Mouse (Mus musculus) heart, embryonic 16.5 days (tissue): ENCODE measurements around the gene Kif6. TPM values are rescaled to one million over a fixed set of nuclear protein-coding genes. Genes with fewer than 3 reads are reported as not detected.

Experiments used
- ATAC-seq: fragments of 200-750 bp; cut with Nextera tagmentation; replicated peaks from 2 replicates; pipeline ENCODE4 v1.8.0; 2017; ENCODE audit warnings: moderate number of reproducible peaks; ENCODE audit not compliant: insufficient read depth, low FRiP score; ENCODE audit errors: extremely low read depth
- H3K27ac ChIP-seq: fragments of 300-500 bp; sonication (generic); 2 replicates; pipeline ENCODE4 v1.5.1; 2014; ENCODE audit warnings: mild to moderate bottlenecking, low read length, control low read depth, moderate library complexity
- H3K27me3 ChIP-seq: fragments of 300-500 bp; sonication (generic); 2 replicates; pipeline ENCODE4 v1.6.1; 2014; ENCODE audit warnings: low read length, mixed read lengths; ENCODE audit not compliant: control insufficient read depth, insufficient read depth
- H3K36me3 ChIP-seq: fragments of 300-500 bp; sonication (generic); 2 replicates; pipeline ENCODE4 v1.6.1; 2014; ENCODE audit not compliant: control insufficient read depth, insufficient read depth
- H3K4me1 ChIP-seq: fragments of 300-500 bp; sonication (generic); 2 replicates; pipeline ENCODE4 v1.6.1; 2014; ENCODE audit warnings: low read length, mixed read lengths; ENCODE audit not compliant: control insufficient read depth, insufficient read depth
- H3K4me2 ChIP-seq: fragments of 300-500 bp; sonication (generic); 2 replicates; pipeline ENCODE4 v1.6.1; 2014; ENCODE audit warnings: low read depth, mild to moderate bottlenecking, control low read depth, low read length
- H3K4me3 ChIP-seq: fragments of 300-500 bp; sonication (generic); 2 replicates; pipeline ENCODE4 v1.5.1; 2014; ENCODE audit warnings: mild to moderate bottlenecking, control low read depth, low read length
- H3K9ac ChIP-seq: fragments of 300-500 bp; sonication (generic); 2 replicates; pipeline ENCODE4 v1.6.1; 2014; ENCODE audit warnings: low read length, control low read depth
- H3K9me3 ChIP-seq: fragments of 300-500 bp; sonication (generic); replicated peaks from 2 replicates; pipeline ENCODE4 v1.6.1; 2016; ENCODE audit warnings: low read length; ENCODE audit not compliant: control insufficient read depth
- WGBS: fragments of 180-500 bp; shearing (Covaris S2); extraction: QIAGEN DNeasy Blood & Tissue Kit; methylation state at CpG from one replicate; pipeline ENCODE4 v1.1.7; 2014; 5-methylcytosine and 5-hydroxymethylcytosine counted together
- polyA plus RNA-seq: library from polyadenylated mRNA; unstranded; fragments of >200 nt; fragmentation: Nextera tagmentation; extraction: Ambion mirVana; gene quantifications from 2 replicates; pipeline ENCODE4 v1.2.1, GENCODE M21; 2015

Gene Kif6
- polyA plus RNA-seq, 1 experiment from 2014 or later = 2.7 TPM

DNA sequence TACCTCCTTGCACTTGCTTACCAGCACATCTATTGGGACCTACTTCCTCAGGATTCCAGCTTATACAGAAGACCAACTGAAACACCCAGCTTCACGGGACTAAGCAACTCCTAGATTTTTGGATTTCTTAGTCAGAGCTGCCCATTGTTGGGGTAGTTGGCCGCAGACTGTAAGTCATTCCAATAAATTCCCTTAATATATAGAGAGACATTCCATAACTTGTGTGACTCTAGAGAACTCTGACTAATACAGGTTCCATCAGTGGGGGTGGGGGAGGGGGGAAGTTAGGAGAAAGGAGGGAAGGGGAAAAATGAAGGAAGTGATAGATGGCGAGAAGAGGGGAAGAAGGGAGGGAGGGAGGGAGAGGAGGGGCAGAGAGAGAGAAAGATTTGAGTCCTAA is 181.2 kb downstream of the Kif6 start:
- 69% methylated on average over 3 of the region's 3 CpGs for WGBS
- Histone ChIP-seq H3K9me3 (peaks cover 5% of the 10 kb centered on the region), H3K9ac (no peak overlapping the region), H3K4me2 (no peak overlapping the region), H3K27me3 (no peaks in the 10 kb centered on the region), H3K27ac (no peak overlapping the region), H3K4me1 (no peaks in the 10 kb centered on the region), H3K4me3 (no peak overlapping the region), H3K36me3 (no peaks in the 10 kb centered on the region)
- ATAC-seq = no peak

DNA sequence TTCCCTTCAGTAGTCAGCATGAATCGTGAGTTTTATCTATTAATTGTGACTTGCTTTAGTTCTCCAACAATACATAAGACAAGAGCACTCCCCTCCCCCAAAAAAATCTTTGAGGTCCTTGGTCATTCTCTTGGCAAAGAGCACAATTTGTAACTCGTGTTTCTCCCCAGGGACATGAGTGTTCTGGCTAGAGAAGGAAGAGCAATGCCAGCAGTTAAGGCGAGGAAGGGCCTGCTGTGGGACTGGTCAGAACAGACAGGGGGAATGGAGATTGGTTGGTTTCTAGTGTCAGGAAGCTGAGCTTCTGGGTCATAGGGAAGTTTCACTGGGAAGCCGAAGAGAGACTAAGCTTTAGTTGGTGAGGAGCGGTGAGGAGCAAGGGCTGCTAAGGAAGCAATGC is 184.2 kb downstream of the Kif6 start:
- no peak for ATAC-seq
- no peak overlapping the region for H3K27ac ChIP-seq
- no peak overlapping the region for H3K9ac ChIP-seq
- no peaks in the 10 kb centered on the region for H3K27me3 ChIP-seq
- WGBS = 68% methylated on average over 5 of the region's 5 CpGs
- H3K9me3 ChIP-seq = no peaks in the 10 kb centered on the region
- no peaks in the 10 kb centered on the region for H3K36me3 ChIP-seq
- H3K4me1 ChIP-seq = no peaks in the 10 kb centered on the region
- no peak overlapping the region for H3K4me3 ChIP-seq
- H3K4me2 ChIP-seq = no peak overlapping the region

- Histone ChIP-seq H3K9ac (no peak overlapping the region), H3K27ac (no peak overlapping the region), H3K27me3 (no peaks in the 10 kb centered on the region), H3K4me2 (no peak overlapping the region), H3K4me1 (no peaks in the 10 kb centered on the region), H3K4me3 (no peak overlapping the region), H3K9me3 (no peaks in the 10 kb centered on the region), H3K36me3 (no peaks in the 10 kb centered on the region)
- 53% methylated on average over 2 of the region's 2 CpGs for WGBS
- ATAC-seq = no peak
These were observed 185.2 kb downstream of the Kif6 start for GRCm38 (mm10) chr17:49800157-49800556.

DNA sequence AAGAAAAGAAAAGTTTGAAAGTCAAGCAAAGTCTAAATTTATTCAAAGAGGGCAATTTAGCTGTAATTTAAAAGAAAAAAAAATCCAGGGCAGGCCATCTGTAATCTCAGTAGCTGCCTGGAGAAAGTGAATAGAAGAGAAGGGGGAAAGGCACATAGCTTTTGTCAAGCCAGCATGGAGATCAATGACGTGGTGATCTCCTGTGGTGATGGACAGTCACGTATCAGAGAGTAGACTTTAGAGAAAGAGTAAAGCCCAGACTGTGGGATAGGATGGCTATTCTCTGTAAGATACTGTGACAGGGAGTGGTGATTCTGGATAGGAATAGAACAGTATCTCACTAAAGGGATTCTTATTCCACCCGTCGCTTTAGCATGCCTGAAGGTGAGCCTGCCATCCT is 192.5 kb downstream of the Kif6 start:
- H3K36me3 ChIP-seq = no peaks in the 10 kb centered on the region
- no peaks in the 10 kb centered on the region for H3K9me3 ChIP-seq
- H3K4me2 ChIP-seq = no peak overlapping the region
- no peak overlapping the region for H3K9ac ChIP-seq
- no peak overlapping the region for H3K4me3 ChIP-seq
- no peaks in the 10 kb centered on the region for H3K4me1 ChIP-seq
- no peak for ATAC-seq
- H3K27me3 ChIP-seq = no peaks in the 10 kb centered on the region
- H3K27ac ChIP-seq = no peak overlapping the region
- 81% methylated on average over 4 of the region's 4 CpGs for WGBS

DNA sequence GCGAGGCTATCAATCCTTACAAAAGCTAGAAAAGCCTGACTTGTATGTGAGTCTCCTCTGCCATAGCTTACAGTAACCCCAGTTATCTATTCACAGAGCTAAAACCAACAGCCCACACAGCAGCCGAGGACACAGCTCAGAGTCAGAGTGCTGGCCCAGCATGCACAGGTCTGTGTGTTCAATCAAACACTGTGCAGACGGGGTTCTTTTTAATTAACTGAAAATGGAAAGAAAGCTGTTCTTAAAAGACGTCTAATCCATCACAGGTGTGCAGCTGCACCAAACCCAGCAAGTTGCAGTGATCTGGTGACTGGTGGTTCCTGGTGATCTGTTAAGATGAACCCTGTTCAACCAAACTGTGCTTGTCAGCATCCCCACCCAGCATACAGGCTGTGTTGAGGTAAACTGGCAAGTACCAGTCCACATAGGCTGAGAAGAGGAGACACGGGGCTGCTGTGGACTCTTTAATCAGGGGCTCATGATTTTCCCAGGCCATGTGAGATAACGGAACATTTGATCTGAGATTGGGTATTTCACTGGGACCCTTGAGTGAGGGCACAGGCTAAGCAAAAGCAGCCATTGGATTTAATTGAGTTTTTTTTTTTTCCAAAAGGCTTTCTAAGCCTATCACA is 193.9 kb downstream of the Kif6 start:
- H3K4me1 ChIP-seq = no peaks in the 10 kb centered on the region
- no peaks in the 10 kb centered on the region for H3K9me3 ChIP-seq
- no peak overlapping the region for H3K4me3 ChIP-seq
- no peak overlapping the region for H3K4me2 ChIP-seq
- 72% methylated on average over 6 of the region's 6 CpGs for WGBS
- H3K36me3 ChIP-seq = no peaks in the 10 kb centered on the region
- H3K27me3 ChIP-seq = no peaks in the 10 kb centered on the region
- H3K9ac ChIP-seq = no peak overlapping the region
- H3K27ac ChIP-seq = no peak overlapping the region
- ATAC-seq = no peak

DNA sequence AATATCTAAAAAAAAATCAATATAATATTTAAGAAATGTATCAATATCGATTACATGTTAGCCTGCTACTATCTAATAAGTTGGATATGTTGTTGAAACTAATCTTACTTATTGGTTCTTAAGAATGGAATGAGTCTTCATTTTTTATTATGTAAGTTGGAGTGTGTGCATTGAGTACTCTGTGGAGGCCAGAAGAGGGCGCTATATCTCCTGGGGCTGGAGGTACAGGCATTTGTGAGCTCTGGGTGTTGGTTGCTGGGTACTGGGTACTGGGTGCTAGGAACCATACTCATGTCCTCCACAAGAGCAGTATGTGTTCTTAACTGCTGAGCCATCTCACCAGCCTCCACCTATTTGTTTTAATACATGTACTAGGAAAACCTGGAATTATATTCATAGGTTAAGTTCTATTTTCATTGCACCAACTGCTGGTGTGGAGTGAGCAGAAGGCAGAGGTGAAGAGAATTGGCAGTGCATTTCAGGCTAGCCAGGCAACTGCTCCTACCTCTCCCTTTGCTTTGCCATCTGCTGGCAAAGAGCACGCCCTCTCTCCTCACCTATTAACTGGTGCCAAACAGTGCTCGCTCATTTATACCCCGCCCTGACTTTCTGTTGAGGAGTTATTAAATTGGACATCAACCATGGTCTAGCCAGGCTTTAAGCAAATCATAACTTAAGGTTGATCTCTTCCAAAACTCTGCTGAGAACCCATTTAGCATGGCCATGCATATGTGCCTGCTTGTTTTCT is 199.1 kb downstream of the Kif6 start:
- Histone ChIP-seq H3K4me1 (no peaks in the 10 kb centered on the region), H3K27ac (no peak overlapping the region), H3K9ac (no peak overlapping the region), H3K27me3 (no peaks in the 10 kb centered on the region), H3K4me3 (no peak overlapping the region), H3K36me3 (no peaks in the 10 kb centered on the region), H3K9me3 (no peaks in the 10 kb centered on the region), H3K4me2 (no peak overlapping the region)
- ATAC-seq = no peak
- 85% methylated on average over 5 of the region's 5 CpGs for WGBS

DNA sequence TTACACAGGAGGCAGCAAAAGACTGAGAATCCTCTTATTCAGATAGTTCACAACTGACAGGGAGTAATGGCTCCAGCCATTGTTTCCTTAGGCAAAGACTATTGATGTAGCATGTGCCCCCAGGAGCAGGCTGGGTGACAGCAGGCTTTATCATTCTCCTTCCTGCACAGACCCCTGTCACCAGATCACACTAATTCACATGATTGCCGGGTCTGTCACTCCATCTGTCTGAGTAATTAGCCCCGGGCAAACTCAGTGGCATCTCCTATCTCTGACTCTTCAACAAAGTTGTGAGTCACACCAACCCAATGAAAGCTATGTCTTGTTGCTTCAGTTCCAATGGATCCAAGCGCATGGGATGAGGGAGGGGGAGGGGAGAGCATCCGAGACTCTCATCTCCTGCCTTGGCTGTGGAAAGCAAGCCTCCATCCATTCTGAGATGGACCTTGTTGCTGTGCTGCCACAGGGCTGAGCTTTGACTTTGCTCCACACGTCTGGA is 201.2 kb downstream of the Kif6 start:
- Histone ChIP-seq H3K9me3 (no peaks in the 10 kb centered on the region), H3K27ac (no peak overlapping the region), H3K4me2 (no peak overlapping the region), H3K36me3 (no peaks in the 10 kb centered on the region), H3K9ac (no peak overlapping the region), H3K4me3 (no peak overlapping the region), H3K27me3 (no peaks in the 10 kb centered on the region), H3K4me1 (no peaks in the 10 kb centered on the region)
- no peak for ATAC-seq
- 33% methylated on average over 5 of the region's 5 CpGs for WGBS

GRCm38 (mm10) chr17:49816703-49817102 is 201.8 kb downstream of the Kif6 start:
- Histone ChIP-seq H3K9me3 (no peaks in the 10 kb centered on the region; the same call in 1 of the 2 replicates), H3K4me1 (no peaks in the 10 kb centered on the region), H3K4me3 (no peak overlapping the region), H3K4me2 (no peak overlapping the region), H3K36me3 (no peaks in the 10 kb centered on the region), H3K27me3 (no peaks in the 10 kb centered on the region), H3K9ac (no peak overlapping the region), H3K27ac (no peak overlapping the region)
- 72% methylated on average over 5 of the region's 5 CpGs for WGBS
- no peak for ATAC-seq

DNA sequence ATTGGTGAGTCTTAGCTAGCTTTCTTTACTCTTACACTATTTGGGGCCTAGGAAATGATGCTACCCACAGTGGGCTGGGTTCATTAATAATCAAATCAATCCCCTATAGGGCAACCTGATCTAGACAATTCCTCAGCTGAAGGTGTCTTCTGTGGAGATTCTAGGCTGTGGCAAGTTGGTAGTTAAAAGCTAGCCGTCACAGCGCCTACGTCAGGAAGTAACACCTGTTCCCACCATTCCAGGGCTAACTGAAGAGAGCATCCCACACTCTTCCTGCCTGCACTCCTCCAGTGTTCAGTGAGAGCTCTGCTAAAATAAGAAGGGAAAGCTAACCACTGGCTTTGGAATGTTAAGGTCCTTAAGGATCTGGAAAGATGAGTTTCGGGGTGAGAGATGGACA is 205.3 kb downstream of the Kif6 start:
- ATAC-seq = no peak
- H3K9ac ChIP-seq = no peak overlapping the region
- H3K4me1 ChIP-seq = peaks cover 11% of the 10 kb centered on the region
- H3K27me3 ChIP-seq = no peaks in the 10 kb centered on the region
- no peak overlapping the region for H3K4me3 ChIP-seq
- H3K36me3 ChIP-seq = no peaks in the 10 kb centered on the region
- no peak overlapping the region for H3K27ac ChIP-seq
- H3K9me3 ChIP-seq = no peaks in the 10 kb centered on the region; the same call in 1 of the 2 replicates
- 78% methylated on average over 4 of the region's 4 CpGs for WGBS
- H3K4me2 ChIP-seq = no peak overlapping the region
